Mouse (Mus musculus) v-Abl transformed pro-B cells (cell line): ENCODE measurements around the gene Rpl18.

Source experiments
- in situ Hi-C, 2 experiments: fragments of 400-800 bp; cut with MboI; formaldehyde crosslinking; loops; one replicate each; pipeline ENCODE4 v1.15.1; 2025; ENCODE audit not compliant: unreplicated experiment in 2 of 2

The Rpl18 gene

DNA sequence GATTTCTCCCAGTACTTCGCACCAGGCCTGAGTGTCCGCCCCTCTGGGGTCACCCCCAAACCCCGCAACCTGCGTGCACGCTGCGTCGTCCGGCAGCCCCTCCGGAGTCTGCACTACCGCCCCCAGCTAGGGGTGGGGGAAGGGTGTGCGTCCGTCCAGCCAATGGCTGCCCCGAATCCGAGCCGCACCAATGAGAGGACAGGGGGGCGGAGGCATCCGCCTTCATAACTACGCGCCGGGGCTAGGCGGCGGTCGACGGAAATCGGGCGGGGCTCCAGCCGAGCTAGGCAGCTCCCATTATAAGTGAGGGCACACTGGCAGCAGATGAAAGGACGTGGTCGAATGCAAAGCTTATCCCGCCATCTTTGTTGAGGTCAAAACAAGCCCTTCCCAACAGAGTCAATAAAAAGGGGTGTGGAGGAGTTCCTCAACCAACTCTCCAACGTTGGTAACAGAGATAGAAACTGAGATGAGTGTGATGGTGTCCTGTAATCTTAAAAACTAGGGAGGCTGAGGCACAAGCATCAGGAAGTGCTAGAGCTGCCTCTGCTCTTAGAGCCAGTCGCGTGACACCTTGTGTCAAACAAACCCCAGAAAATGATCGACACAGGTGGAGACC, at the start of gene Rpl18:
Rpl18 (plus strand) TSS at position 368 of the 619 bp plus-strand sequence.
- in situ Hi-C loops: loop anchor here (10.0 to 25.0 kb wide), 4 partner anchors 590 to 1178 kb away; partner anchors contain the start of genes Pold1 (in 2 of the 2), Spib (in 2 of the 2), Gtf2h1 (in 1 of the 2) and Hps5 (in 1 of the 2)

DNA sequence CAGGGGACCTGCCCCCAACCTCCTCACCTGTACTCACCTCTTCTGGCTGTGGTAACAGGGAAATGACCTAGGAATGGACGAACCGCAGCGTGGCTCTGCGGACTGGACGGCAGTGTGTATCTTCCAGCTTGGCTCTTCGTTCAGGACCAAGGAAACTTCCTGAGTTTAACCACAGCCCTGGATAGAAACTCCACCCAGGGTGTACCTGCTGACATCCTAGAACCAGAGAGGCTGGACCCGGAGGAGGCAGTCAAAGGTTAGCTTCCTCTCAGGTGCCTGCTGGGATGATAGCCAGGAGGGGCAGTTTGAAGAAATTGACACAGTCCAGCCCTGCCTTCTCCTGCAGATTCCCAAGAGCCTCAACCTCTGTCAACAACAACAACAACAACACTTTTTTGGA, 49.1 kb upstream of the Rpl18 start, which contains the start of gene Fut2:
Fut2 (minus strand) TSS at position 234 of the 400 bp plus-strand sequence.
- in situ Hi-C loops: no loop called here

GRCm38 (mm10) chr7:45667761-45668160, 47.5 kb upstream of the Rpl18 start:
- in situ Hi-C loops: no loop called here

GRCm38 (mm10) chr7:45668921-45669320, 46.3 kb upstream of the Rpl18 start:
- in situ Hi-C loops: no loop called here

DNA sequence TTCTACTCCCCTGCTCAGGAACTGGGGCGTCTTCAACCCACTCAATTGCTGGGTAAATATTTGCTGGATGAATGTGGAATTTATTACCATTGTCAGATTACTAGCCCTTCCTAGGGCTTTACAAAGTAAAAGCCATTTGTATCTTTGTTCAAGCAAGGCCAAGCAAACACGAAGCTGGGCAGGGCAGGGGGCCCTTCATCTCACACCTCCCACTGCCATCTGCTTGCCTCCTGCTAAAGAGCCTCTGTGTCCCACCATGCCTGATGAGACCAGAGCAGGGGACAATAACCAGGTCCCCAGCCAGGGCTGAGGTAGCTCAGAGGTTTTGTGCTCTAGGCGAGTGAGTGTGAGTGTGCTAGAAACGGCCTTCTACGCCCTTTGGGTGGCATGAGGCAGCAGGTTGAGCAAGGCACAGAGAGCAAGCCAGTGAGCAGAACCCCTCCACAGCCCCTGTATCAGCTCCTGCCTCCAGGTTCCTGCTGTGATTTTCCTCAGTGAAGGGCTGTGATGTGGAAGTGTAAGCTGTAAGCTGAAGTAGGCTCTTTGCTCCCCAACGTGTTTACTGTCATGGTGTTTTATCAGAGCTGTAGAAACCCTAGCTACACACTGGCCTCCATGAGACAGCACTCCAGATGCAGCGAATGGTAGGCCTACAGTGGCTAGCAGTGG, 37.5 kb upstream of the Rpl18 start:
- in situ Hi-C loops: loop anchor here in 1 of 2 experiments (25.0 kb wide), 1 partner anchor 215 kb away; the partner anchor contains the start of genes Bax and Ftl1

GRCm38 (mm10) chr7:45678513-45678912, 36.7 kb upstream of the Rpl18 start:
- in situ Hi-C loops: loop anchor here in 1 of 2 experiments (25.0 kb wide), 1 partner anchor 216 kb away; the partner anchor contains the start of genes Bax and Ftl1

- in situ Hi-C loops: loop anchor here (5.0 to 25.0 kb wide), 3 partner anchors 78 to 218 kb away; partner anchors contain the start of genes Bax (in 1 of the 2) and Ftl1 (in 1 of the 2)
These were observed 35.2 kb upstream of the Rpl18 start for GRCm38 (mm10) chr7:45679966-45680621.

DNA sequence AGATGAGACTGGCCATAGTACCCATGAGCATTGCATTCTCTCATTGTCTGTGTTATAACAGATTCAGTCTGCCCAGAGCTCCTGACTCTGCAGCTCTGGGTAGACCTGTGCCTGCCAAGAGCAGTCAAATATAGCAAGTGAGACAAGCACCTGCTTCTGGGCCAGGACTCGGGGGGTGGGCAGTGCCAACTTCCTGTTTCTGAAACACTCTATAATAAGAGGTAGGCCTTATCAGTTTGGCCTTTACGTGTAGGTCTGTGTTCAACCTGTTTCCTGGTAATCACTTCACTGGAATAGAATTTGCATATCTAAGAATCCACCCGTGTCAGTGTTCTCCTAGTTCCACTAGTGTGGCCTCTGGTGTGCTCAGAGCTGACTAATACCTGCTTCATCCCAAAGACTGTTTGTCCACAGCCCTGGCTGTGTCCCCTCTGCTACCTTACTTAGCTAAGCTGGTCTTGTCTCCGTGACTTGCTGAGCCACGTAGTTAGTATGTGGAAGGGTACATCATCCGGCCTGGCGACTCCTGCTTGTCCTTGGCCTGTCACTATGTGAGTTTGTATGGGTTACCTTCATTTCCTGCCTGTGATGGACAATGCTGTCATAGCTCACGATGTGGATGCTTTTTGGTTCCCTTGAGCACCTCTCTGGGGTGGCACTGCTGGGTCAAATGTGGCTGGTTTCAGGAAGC, 34.1 kb upstream of the Rpl18 start:
- in situ Hi-C loops: loop anchor here (5.0 to 25.0 kb wide), 3 partner anchors 79 to 219 kb away; partner anchors contain the start of genes Bax (in 1 of the 2) and Ftl1 (in 1 of the 2)

DNA sequence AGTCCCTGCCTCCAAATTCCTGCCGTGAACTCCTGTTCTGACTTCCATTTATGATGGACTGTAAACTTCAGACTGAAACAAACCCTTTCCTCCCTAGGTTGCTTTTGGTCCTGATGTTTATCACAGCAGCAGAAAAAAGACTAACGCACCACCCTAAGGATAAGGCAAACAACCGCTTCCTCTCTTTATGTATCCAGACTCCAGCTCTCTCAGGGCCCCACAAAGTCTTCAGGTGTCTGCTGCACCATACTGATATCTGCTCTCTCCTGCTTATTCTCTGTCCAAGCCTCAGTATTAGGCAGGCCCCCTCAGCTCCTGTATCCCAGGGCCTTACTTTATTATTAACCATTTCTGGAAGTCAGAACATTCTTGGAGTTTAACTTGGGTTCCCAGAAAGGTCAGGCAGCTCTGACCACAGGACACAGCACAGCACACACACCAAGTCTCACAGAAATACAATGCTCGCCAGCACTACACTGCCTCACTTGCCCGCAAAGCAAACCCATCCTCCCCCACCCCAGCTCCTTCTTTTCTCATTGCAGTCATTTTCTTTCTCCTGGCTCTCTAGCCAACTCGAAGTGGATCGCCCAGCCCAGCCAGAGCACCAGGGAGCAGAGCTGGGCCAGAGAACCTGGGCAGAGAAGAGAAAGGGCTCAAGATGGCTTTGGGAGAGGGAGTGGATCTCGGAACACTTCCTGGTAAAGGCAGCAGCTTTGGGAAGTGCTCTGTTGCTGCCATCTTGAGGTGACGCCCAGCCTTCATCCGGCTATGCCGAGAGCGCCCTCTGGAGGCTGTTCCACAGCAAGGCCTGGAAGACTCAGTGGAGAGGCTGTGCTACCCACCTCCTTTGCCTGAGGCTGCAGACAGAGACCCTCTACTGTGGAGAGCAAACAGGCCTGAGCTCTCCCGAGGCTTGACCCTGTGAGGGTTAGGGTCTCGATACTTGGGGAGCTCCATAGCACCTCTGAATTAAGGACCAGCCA, 32.8 kb upstream of the Rpl18 start:
- in situ Hi-C loops: loop anchor here (5.0 to 25.0 kb wide), 3 partner anchors 80 to 220 kb away; partner anchors contain the start of genes Bax (in 1 of the 2) and Ftl1 (in 1 of the 2)

- in situ Hi-C loops: loop anchor here (5.0 to 25.0 kb wide), 3 partner anchors 81 to 221 kb away; partner anchors contain the start of genes Bax (in 1 of the 2) and Ftl1 (in 1 of the 2)
These were observed 31.7 kb upstream of the Rpl18 start, which contains the start of gene Ntn5 for GRCm38 (mm10) chr7:45683396-45684050. Gene Ntn5, plus strand, starts transcription at chr7:45684022.

- in situ Hi-C loops: loop anchor here (10.0 to 25.0 kb wide), 2 partner anchors 91 to 224 kb away; partner anchors contain the start of genes Bax (in 1 of the 2) and Ftl1 (in 1 of the 2)
These were observed 29.4 kb upstream of the Rpl18 start for GRCm38 (mm10) chr7:45685811-45686210.

DNA sequence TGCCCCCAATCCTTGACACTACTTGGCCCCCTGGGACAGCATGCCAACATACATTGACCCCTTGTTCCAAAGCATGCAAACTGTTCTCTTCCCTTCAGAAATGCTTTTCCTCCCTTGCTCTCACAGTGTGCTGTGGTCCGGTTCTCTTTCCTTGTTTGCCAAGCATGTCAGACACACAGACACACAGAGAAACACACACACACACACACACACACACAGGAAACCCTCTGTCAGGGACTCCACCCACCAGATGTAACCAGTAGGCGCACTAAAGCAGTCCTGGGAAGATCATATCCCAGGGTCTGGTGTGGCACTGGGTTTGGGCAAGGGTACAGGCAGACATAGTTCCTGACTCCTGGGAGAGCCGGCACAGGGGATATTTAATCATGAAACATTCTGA, 28.4 kb upstream of the Rpl18 start:
- in situ Hi-C loops: loop anchor here (10.0 to 25.0 kb wide), 2 partner anchors 92 to 225 kb away; partner anchors contain the start of genes Bax (in 1 of the 2) and Ftl1 (in 1 of the 2)

- in situ Hi-C loops: loop anchor here (10.0 to 25.0 kb wide), 2 partner anchors 94 to 227 kb away; partner anchors contain the start of genes Bax (in 1 of the 2) and Ftl1 (in 1 of the 2)
These were observed 26.2 kb upstream of the Rpl18 start for GRCm38 (mm10) chr7:45689099-45689498.

DNA sequence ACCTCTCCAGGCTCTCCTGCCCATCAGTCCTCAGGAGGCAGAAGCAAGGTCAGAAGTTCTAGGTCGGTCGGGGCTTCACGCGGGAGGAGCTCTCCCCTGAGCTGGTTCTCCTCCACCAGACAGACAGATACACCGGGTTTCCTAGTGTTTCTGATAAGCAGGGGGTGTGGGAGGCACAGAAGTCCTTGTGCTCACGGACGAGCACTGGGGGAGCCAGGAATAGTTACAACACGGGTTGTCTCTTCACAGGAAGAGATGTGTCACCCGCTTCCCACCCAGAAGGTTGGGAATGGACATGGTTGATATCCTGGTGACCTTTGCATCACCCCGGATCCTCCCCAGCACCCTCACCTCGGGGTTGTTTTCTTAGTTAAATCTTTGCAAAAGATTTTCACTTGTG, 25.5 kb upstream of the Rpl18 start:
- in situ Hi-C loops: loop anchor here (10.0 to 25.0 kb wide), 3 partner anchors 95 to 235 kb away; partner anchors contain the start of genes Ftl1 (in 2 of the 2) and Bax (in 1 of the 2)

- in situ Hi-C loops: loop anchor here (10.0 to 25.0 kb wide), 2 partner anchors 230 to 238 kb away; partner anchors contain the start of genes Ftl1 (in 2 of the 2) and Bax (in 1 of the 2)
These were observed 22.9 kb upstream of the Rpl18 start for GRCm38 (mm10) chr7:45692364-45692763.

- in situ Hi-C loops: loop anchor here (10.0 to 25.0 kb wide), 2 partner anchors 232 to 239 kb away; partner anchors contain the start of genes Ftl1 (in 2 of the 2) and Bax (in 1 of the 2)
These were observed 21.2 kb upstream of the Rpl18 start, which contains the start of gene Sec1 for GRCm38 (mm10) chr7:45693921-45694591. Gene Sec1, minus strand, starts transcription at chr7:45694402.

DNA sequence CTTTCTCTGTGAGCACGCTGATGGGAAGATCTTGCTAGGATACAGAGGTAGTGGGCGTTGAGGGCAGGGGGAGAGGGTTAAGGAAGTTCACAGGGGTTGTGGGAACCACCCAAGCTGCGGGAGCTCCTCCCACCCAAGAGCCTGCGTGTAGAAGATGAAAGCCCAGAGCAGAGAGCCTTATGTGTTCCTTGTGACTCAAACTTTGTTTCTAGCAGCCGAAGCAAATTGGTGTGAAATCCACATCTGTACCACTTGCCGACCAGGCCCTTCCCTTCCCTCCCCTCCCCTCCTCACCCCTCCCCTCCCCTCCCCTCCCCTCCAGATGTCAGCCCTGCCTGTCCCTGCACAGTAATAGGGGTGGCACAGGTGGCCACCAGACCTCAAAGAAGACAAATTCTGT, 20.2 kb upstream of the Rpl18 start:
- in situ Hi-C loops: loop anchor here (10.0 to 25.0 kb wide), 2 partner anchors 233 to 240 kb away; partner anchors contain the start of genes Ftl1 (in 2 of the 2) and Bax (in 1 of the 2)
